Mouse (Mus musculus) neural tube, embryonic 11.5 days (tissue): Measurements from ENCODE around the gene Cask. TPM values are rescaled to one million over a fixed set of nuclear protein-coding genes. Genes with fewer than 3 reads are reported as not detected.

Experiments
- ATAC-seq: fragments of 200-750 bp; cut with Nextera tagmentation; 2 replicates; pipeline ENCODE4 v1.8.0; 2017; ENCODE audit warnings: moderate number of reproducible peaks, mild to moderate bottlenecking, moderate TSS enrichment, moderate library complexity; ENCODE audit not compliant: insufficient read depth, low FRiP score, low TSS enrichment
- DNase-seq: peaks from one replicate; pipeline ENCODE4 v3.0.0-alpha.2; 2015; ENCODE audit warnings: low spot score
- H3K27ac ChIP-seq: fragments of 300-500 bp; sonication (generic); 2 replicates; pipeline ENCODE4 v1.5.1; 2014; ENCODE audit warnings: low read depth, mild to moderate bottlenecking, low read length
- H3K27me3 ChIP-seq: fragments of 300-500 bp; sonication (generic); 2 replicates; pipeline ENCODE4 v1.6.1; 2014; ENCODE audit warnings: mild to moderate bottlenecking, low read length, mixed read lengths; ENCODE audit not compliant: control insufficient read depth, insufficient read depth
- H3K36me3 ChIP-seq: fragments of 300-500 bp; sonication (generic); 2 replicates; pipeline ENCODE4 v1.6.1; 2014; ENCODE audit warnings: mild to moderate bottlenecking, low read length, moderate library complexity, mixed read lengths; ENCODE audit not compliant: control insufficient read depth, insufficient read depth
- H3K4me1 ChIP-seq: fragments of 300-500 bp; sonication (generic); 2 replicates; pipeline ENCODE4 v1.6.1; 2014; ENCODE audit warnings: low read length, mixed read lengths; ENCODE audit not compliant: control insufficient read depth, insufficient read depth
- H3K4me2 ChIP-seq: fragments of 300-500 bp; sonication (generic); 2 replicates; pipeline ENCODE4 v1.6.1; 2014; ENCODE audit warnings: low read depth, mild to moderate bottlenecking, moderate library complexity
- H3K4me3 ChIP-seq: fragments of 300-500 bp; sonication (generic); 2 replicates; pipeline ENCODE4 v1.5.1; 2014; ENCODE audit warnings: low read depth, low read length
- H3K9ac ChIP-seq: fragments of 300-500 bp; sonication (generic); 2 replicates; pipeline ENCODE4 v1.6.1; 2014; ENCODE audit warnings: mild to moderate bottlenecking, low read length
- H3K9me3 ChIP-seq: fragments of 300-500 bp; sonication (generic); 2 replicates; pipeline ENCODE4 v1.6.1; 2016; ENCODE audit warnings: low read length; ENCODE audit not compliant: control insufficient read depth
- WGBS: fragments of 180-500 bp; shearing (Covaris S2); extraction: QIAGEN DNeasy Blood & Tissue Kit; methylation state at CpG from one replicate; pipeline ENCODE4 v1.1.7; 2014; 5-methylcytosine and 5-hydroxymethylcytosine counted together
- polyA plus RNA-seq: library from polyadenylated mRNA; unstranded; fragments of >200 nt; fragmentation: Nextera tagmentation; extraction: Ambion mirVana; gene quantifications from 2 replicates; pipeline ENCODE4 v1.2.1, GENCODE M21; 2014

The Cask gene
- polyA plus RNA-seq, 1 experiment from 2014 or later = 33.0 TPM

- Histone ChIP-seq H3K9ac (no peak overlapping the region), H3K27ac (no peak overlapping the region), H3K27me3 (no peaks in the 10 kb centered on the region), H3K9me3 (no peaks in the 10 kb centered on the region), H3K4me2 (no peak overlapping the region), H3K36me3 (no peaks in the 10 kb centered on the region), H3K4me3 (no peak overlapping the region), H3K4me1 (no peaks in the 10 kb centered on the region)
- ATAC-seq (no peak), DNase-seq (no peak)
- 92% methylated on average over 3 of the region's 3 CpGs for WGBS
Measured at GRCm38 (mm10) chrX:13700681-13701080, 150.5 kb downstream of the Cask start.

- Histone ChIP-seq H3K36me3 (no peaks in the 10 kb centered on the region), H3K4me1 (no peaks in the 10 kb centered on the region), H3K4me2 (no peak overlapping the region), H3K27ac (no peak overlapping the region), H3K9ac (no peak overlapping the region), H3K4me3 (no peak overlapping the region), H3K27me3 (no peaks in the 10 kb centered on the region), H3K9me3 (no peaks in the 10 kb centered on the region)
- WGBS = 89% methylated on average over 4 of the region's 4 CpGs
- DNase-seq = no peak
- ATAC-seq = no peak
Measured at GRCm38 (mm10) chrX:13691865-13692264, 159.3 kb downstream of the Cask start.

GRCm38 (mm10) chrX:13688356-13688755 lies 162.8 kb downstream of the Cask start:
- Histone ChIP-seq H3K27ac (no peak overlapping the region), H3K9ac (no peak overlapping the region), H3K4me3 (no peak overlapping the region), H3K27me3 (no peaks in the 10 kb centered on the region), H3K4me1 (no peaks in the 10 kb centered on the region), H3K36me3 (no peaks in the 10 kb centered on the region), H3K9me3 (no peaks in the 10 kb centered on the region), H3K4me2 (no peak overlapping the region)
- ATAC-seq = no peak
- WGBS = 71% methylated on average over 2 of the region's 2 CpGs
- DNase-seq = no peak

DNA sequence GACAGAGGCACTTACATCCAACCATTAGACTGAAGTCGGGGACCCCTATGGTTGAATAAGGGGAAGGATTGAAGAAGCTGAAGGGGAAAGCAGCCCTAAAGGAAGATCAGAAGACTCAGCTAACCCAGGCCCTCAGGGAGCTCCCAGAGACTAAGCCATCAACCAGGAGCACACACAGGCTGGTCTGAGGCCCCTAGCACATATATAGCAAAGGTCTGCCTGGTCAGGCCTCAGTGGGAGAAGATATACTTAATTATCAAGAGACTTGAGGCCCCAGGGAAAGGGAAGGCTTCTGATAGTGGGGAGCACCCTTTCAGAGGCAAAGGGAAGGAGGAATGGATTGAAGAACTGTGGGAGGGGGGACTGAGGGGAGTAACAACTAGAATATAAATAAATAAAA lies 164.6 kb downstream of the Cask start:
- H3K4me1 ChIP-seq = no peaks in the 10 kb centered on the region
- ATAC-seq (no peak), DNase-seq (no peak)
- H3K27ac ChIP-seq = no peak overlapping the region
- no peaks in the 10 kb centered on the region for H3K36me3 ChIP-seq
- no peak overlapping the region for H3K4me3 ChIP-seq
- no peak overlapping the region for H3K9ac ChIP-seq
- H3K27me3 ChIP-seq = no peaks in the 10 kb centered on the region
- WGBS = 56% methylated on average over 1 of the region's 1 CpGs
- H3K4me2 ChIP-seq = no peak overlapping the region
- H3K9me3 ChIP-seq = no peaks in the 10 kb centered on the region

DNA sequence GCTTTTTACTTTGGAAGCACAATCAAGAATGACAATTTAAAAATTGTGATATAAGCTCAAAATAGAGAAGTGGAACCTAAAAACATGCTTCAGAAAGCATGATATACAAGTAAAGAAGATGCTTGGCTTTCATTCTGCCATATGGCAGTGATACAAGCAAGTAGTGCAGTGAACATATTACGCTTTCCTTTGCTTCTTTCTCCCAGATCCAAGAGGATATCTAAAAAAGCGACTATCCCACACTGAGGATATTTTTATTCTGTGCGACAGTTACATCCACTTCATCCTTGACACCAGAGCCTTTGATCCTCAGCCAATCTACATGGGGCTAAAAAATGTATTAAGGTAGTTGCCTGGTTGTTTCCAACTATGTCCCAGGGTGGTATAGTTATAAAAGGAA lies 169.4 kb downstream of the Cask start:
- H3K4me2 ChIP-seq = no peak overlapping the region
- H3K27me3 ChIP-seq = no peaks in the 10 kb centered on the region
- no peaks in the 10 kb centered on the region for H3K4me1 ChIP-seq
- H3K27ac ChIP-seq = no peak overlapping the region
- no peaks in the 10 kb centered on the region for H3K9me3 ChIP-seq
- ATAC-seq = no peak
- no peak overlapping the region for H3K4me3 ChIP-seq
- no peaks in the 10 kb centered on the region for H3K36me3 ChIP-seq
- no peak overlapping the region for H3K9ac ChIP-seq
- no peak for DNase-seq
- 86% methylated on average over 3 of the region's 3 CpGs for WGBS

DNA sequence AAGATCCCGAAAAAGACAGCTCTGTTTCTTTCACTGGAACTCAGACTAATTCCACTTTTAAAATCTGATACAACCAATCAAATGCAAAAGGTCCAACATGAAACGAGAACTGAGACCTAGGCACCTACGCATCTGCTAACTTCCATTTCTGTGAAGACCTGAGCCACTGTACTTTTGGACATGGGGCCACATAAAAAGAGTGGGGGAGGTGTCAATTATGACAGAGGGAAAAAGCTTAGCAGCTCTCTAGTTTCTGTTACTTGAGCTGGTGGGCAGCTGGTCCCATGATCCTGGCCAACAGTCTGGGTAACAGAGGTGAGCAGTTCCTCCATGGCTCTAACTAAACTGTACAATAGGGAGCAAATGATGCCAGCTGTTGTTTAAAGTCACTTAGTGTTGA lies 178.2 kb downstream of the Cask start:
- Histone ChIP-seq H3K9me3 (no peaks in the 10 kb centered on the region), H3K27me3 (no peaks in the 10 kb centered on the region)

GRCm38 (mm10) chrX:13670342-13670741 lies 180.8 kb downstream of the Cask start:
- no peaks in the 10 kb centered on the region for H3K9me3 ChIP-seq
- no peaks in the 10 kb centered on the region for H3K27me3 ChIP-seq
- no peak overlapping the region for H3K9ac ChIP-seq
- no peaks in the 10 kb centered on the region for H3K36me3 ChIP-seq
- WGBS = 84% methylated on average over 3 of the region's 3 CpGs
- ATAC-seq = no peak
- no peak overlapping the region for H3K4me2 ChIP-seq
- H3K27ac ChIP-seq = no peak overlapping the region
- H3K4me3 ChIP-seq = no peak overlapping the region
- no peaks in the 10 kb centered on the region for H3K4me1 ChIP-seq
- DNase-seq = no peak

More for the DNA sequence above, 178.2 kb downstream of the Cask start:
- no peak for ATAC-seq
- H3K9ac ChIP-seq = no peak overlapping the region
- no peak for DNase-seq
- no peak overlapping the region for H3K4me3 ChIP-seq
- no peaks in the 10 kb centered on the region for H3K36me3 ChIP-seq
- no peaks in the 10 kb centered on the region for H3K4me1 ChIP-seq
- no peak overlapping the region for H3K27ac ChIP-seq
- H3K4me2 ChIP-seq = no peak overlapping the region
- 87% methylated on average over 3 of the region's 3 CpGs for WGBS

- Histone ChIP-seq H3K4me3 (no peak overlapping the region), H3K36me3 (no peaks in the 10 kb centered on the region), H3K9ac (no peak overlapping the region), H3K9me3 (no peaks in the 10 kb centered on the region), H3K27ac (no peak overlapping the region), H3K27me3 (no peaks in the 10 kb centered on the region), H3K4me2 (no peak overlapping the region), H3K4me1 (no peaks in the 10 kb centered on the region)
- no peak for DNase-seq
- WGBS = 73% methylated on average over 5 of the region's 5 CpGs
- no peak for ATAC-seq
Measured at GRCm38 (mm10) chrX:13668867-13669266, 182.3 kb downstream of the Cask start.

DNA sequence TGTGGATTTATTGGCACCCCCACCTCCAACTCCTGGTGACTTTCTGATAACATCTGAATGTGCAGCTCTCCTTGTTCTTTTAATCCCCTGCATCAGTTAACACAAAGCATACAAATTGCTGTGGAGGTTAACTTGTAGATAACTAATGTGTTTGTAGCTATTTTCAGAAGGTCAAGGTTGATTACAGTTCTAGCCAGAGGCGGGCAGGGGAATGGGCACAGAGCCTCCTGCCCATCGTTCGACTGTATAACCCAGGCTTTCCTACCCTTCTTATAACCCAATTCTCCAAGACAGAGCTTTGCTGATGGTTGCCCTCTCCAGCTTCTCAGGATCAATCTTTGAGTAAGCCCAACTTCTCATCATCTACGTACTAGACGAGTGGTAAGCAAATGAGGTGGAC lies 190.1 kb downstream of the Cask start, which contains the start of gene Gpr82:
Gene Gpr82, plus strand, starts transcription at position 301 of the 400 bp plus-strand sequence.
- H3K9ac ChIP-seq = no peak within 1 kb of the TSS
- 91% methylated on average over 5 of the region's 5 CpGs for WGBS
- H3K4me3 ChIP-seq = no peak within 1 kb of the TSS
- no peaks in the 10 kb centered on the region for H3K27me3 ChIP-seq
- H3K36me3 ChIP-seq = no peaks in the 10 kb centered on the region
- no peak within 1 kb of the TSS for H3K4me2 ChIP-seq
- no peaks in the 10 kb centered on the region for H3K9me3 ChIP-seq
- H3K4me1 ChIP-seq = no peaks in the 10 kb centered on the region
- DNase-seq (no peak), ATAC-seq (no peak)
- no peak within 1 kb of the TSS for H3K27ac ChIP-seq
